Mouse (Mus musculus) small intestine, adult 2 months (tissue): ENCODE measurements at regions not wholly inside any gene's neighbourhood (a gene's known extent, or its start where the extent isn't known, plus 50 kb on each side); places are given as distances from the start of the nearest gene placed in this dataset.

Experiments
- CTCF ChIP-seq: fragments of 200-500 bp; IDR thresholded peaks from 2 replicates; pipeline ENCODE4 v1.5.1; 2012; ENCODE audit warnings: low read depth, mild to moderate bottlenecking, control low read depth, inconsistent platforms, low read length, moderate library complexity, mixed read lengths; ENCODE audit not compliant: insufficient replicate concordance, insufficient read length; ENCODE audit errors: extremely low read depth
- POLR2A ChIP-seq: fragments of 200-500 bp; IDR thresholded peaks from 2 replicates; pipeline ENCODE4 v1.6.1; 2012; ENCODE audit warnings: low read depth, mild to moderate bottlenecking, control low read depth, inconsistent platforms, low read length, moderate library complexity

DNA sequence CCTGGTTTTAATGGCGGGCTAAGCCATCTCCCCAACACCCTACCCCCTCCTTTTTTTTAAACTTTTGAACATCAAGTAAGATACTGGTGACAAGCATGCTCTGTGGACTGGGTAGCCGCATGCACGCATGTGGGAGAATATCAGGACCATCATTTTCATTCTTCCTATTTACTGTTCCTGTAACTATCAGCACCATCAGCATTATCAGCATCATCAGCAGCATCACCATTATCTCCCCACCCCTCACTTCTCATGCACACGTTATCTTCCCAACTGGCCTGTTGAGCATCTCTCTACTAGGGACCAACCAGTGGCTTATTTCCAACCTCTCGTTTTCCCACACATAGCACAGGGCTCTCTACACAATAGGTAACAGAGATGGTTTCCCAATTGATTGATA is 249.1 kb downstream of the Rplp1 start:
- TF ChIP-seq POLR2A (no peak), CTCF (no peak)
